Mouse (Mus musculus): Measurements from ENCODE around the gene Erbb4.

DNA sequence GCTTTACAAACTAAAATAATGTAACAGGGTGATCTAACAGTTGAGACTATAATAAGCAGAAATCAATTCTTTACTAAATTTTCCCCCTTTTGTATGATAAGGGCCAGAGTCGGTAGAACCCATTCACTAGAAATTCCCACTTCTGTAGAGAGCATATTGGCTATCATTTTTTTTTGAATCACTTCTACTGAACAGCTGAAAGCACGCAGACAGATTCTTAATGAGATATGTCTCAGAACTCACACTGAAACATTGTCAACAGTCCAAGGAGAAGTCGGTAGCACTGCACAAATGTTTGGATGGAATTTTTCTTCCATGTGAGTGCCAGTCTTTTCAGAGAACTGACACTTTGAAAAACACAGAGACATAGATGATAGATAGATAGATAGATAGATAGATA, 1053.1 kb downstream of the Erbb4 start:
- TF ChIP-seq POLR2A (IDR thresholded peaks at IDR 0.05; ENCODE audit: extremely low read depth, insufficient read depth, low read length) (no peak), CTCF (IDR thresholded peaks at IDR 0.05; ENCODE audit: low read depth, low read length) (no peak)

Measured in liver, adult 2 months (tissue).